Mouse (Mus musculus) lung, embryonic 16.5 days (tissue): Measurements from ENCODE around the gene Krtdap. TPM values are rescaled to one million over a fixed set of nuclear protein-coding genes. Genes with fewer than 3 reads are reported as not detected.
"Not testable (repeated sequence)": the region's sequence is repeated elsewhere in the genome, so short reads cannot be mapped to it uniquely, and the experiment has no call there.

ENCODE experiments used
- ATAC-seq: fragments of 200-750 bp; cut with Nextera tagmentation; 2 replicates; pipeline ENCODE4 v1.8.0; 2017; ENCODE audit warnings: low read depth, mild to moderate bottlenecking, moderate library complexity
- H3K27ac ChIP-seq: fragments of 300-500 bp; sonication (generic); 2 replicates; pipeline ENCODE4 v1.5.1; 2014; ENCODE audit warnings: mild to moderate bottlenecking, control low read depth, low read length
- H3K27me3 ChIP-seq: fragments of 300-500 bp; sonication (generic); 2 replicates; pipeline ENCODE4 v1.6.1; 2014; ENCODE audit warnings: low read depth, low read length, mixed read lengths; ENCODE audit not compliant: control insufficient read depth, insufficient read depth
- H3K36me3 ChIP-seq: fragments of 300-500 bp; sonication (generic); 2 replicates; pipeline ENCODE4 v1.6.1; 2014; ENCODE audit warnings: low read length; ENCODE audit not compliant: control insufficient read depth, insufficient read depth
- H3K4me1 ChIP-seq: fragments of 300-500 bp; sonication (generic); replicated peaks from 2 replicates; pipeline ENCODE4 v1.6.1; 2014; ENCODE audit warnings: low read length, mixed read lengths; ENCODE audit not compliant: control insufficient read depth, insufficient read depth
- H3K4me2 ChIP-seq: fragments of 300-500 bp; sonication (generic); 2 replicates; pipeline ENCODE4 v1.6.1; 2014; ENCODE audit warnings: low read depth, low read length, control low read depth
- H3K4me3 ChIP-seq: fragments of 300-500 bp; sonication (generic); 2 replicates; pipeline ENCODE4 v1.5.1; 2014; ENCODE audit warnings: mild to moderate bottlenecking, low read length, control low read depth
- H3K9ac ChIP-seq: fragments of 300-500 bp; sonication (generic); 2 replicates; pipeline ENCODE4 v1.6.1; 2014; ENCODE audit warnings: low read length, control low read depth
- H3K9me3 ChIP-seq: fragments of 300-500 bp; sonication (generic); 2 replicates; pipeline ENCODE4 v1.6.1; 2016; ENCODE audit warnings: low read length; ENCODE audit not compliant: control insufficient read depth
- WGBS: fragments of 180-500 bp; shearing (Covaris S2); extraction: QIAGEN DNeasy Blood & Tissue Kit; methylation state at CpG from one replicate; pipeline ENCODE4 v1.1.7; 2014; 5-methylcytosine and 5-hydroxymethylcytosine counted together
- polyA plus RNA-seq: library from polyadenylated mRNA; unstranded; fragments of >200 nt; fragmentation: Nextera tagmentation; extraction: Ambion mirVana; gene quantifications from 2 replicates; pipeline ENCODE4 v1.2.1, GENCODE M21; 2015

The Krtdap gene
- polyA plus RNA-seq, 1 experiment from 2014 or later = 3.7 TPM

- WGBS = 83% methylated on average over 18 of the region's 18 CpGs
- 0 out of 2 replicates have a peak, but pooled peaks cover 2% of the 10 kb centered on the region for H3K4me1 ChIP-seq
Measured at GRCm38 (mm10) chr7:30823675-30824074, 36.0 kb downstream of the Krtdap start, which contains the start of gene Ffar2. Gene Ffar2, minus strand, starts transcription at chr7:30823775.

GRCm38 (mm10) chr7:30824306-30824705 is 36.6 kb downstream of the Krtdap start:
- no peaks in the 10 kb centered on the region for H3K27me3 ChIP-seq
- 0 out of 2 replicates have a peak, but pooled peaks cover 2% of the 10 kb centered on the region for H3K4me1 ChIP-seq
- ATAC-seq = no peak
- H3K36me3 ChIP-seq = no peaks in the 10 kb centered on the region
- H3K9ac ChIP-seq = no peak overlapping the region
- 85% methylated on average over 3 of the region's 3 CpGs for WGBS
- H3K4me2 ChIP-seq = no peak overlapping the region
- H3K4me3 ChIP-seq = no peak overlapping the region
- no peaks in the 10 kb centered on the region for H3K9me3 ChIP-seq
- H3K27ac ChIP-seq = no peak overlapping the region

More at GRCm38 (mm10) chr7:30823675-30824074, 36.0 kb downstream of the Krtdap start, which contains the start of gene Ffar2:
- Histone ChIP-seq H3K4me2 (no peak within 1 kb of the TSS), H3K9ac (no peak within 1 kb of the TSS), H3K27ac (no peak within 1 kb of the TSS), H3K9me3 (no peaks in the 10 kb centered on the region), H3K27me3 (no peaks in the 10 kb centered on the region), H3K4me3 (no peak within 1 kb of the TSS), H3K36me3 (no peaks in the 10 kb centered on the region)
- ATAC-seq = no peak

- no peaks in the 10 kb centered on the region for H3K4me1 ChIP-seq
Measured at GRCm38 (mm10) chr7:30826660-30827059, 39.0 kb downstream of the Krtdap start.

GRCm38 (mm10) chr7:30828871-30829270 is 41.2 kb downstream of the Krtdap start:
- H3K36me3 ChIP-seq, H3K27ac ChIP-seq, H3K9ac ChIP-seq, H3K4me3 ChIP-seq, H3K4me1 ChIP-seq, ATAC-seq, H3K4me2 ChIP-seq, H3K27me3 ChIP-seq, H3K9me3 ChIP-seq: not testable (repeated sequence)

More at GRCm38 (mm10) chr7:30826660-30827059, 39.0 kb downstream of the Krtdap start:
- Histone ChIP-seq H3K36me3 (no peaks in the 10 kb centered on the region), H3K27me3 (no peaks in the 10 kb centered on the region), H3K9ac (no peak overlapping the region), H3K9me3 (no peaks in the 10 kb centered on the region), H3K4me3 (no peak overlapping the region), H3K27ac (no peak overlapping the region), H3K4me2 (no peak overlapping the region)
- ATAC-seq = no peak
- 88% methylated on average over 10 of the region's 10 CpGs for WGBS

GRCm38 (mm10) chr7:30829428-30829827 is 41.7 kb downstream of the Krtdap start:
- H3K4me2 ChIP-seq = no peak overlapping the region
- 57% methylated on average over 3 of the region's 3 CpGs for WGBS
- H3K4me1 ChIP-seq = no peaks in the 10 kb centered on the region
- no peak for ATAC-seq
- no peak overlapping the region for H3K9ac ChIP-seq
- H3K9me3 ChIP-seq = no peaks in the 10 kb centered on the region
- no peak overlapping the region for H3K4me3 ChIP-seq
- no peaks in the 10 kb centered on the region for H3K27me3 ChIP-seq
- H3K36me3 ChIP-seq = no peaks in the 10 kb centered on the region
- no peak overlapping the region for H3K27ac ChIP-seq

- WGBS = 65% methylated on average over 14 of the region's 17 CpGs
- H3K27ac ChIP-seq = no peak overlapping the region
- H3K9ac ChIP-seq = no peak overlapping the region
- H3K4me3 ChIP-seq = no peak overlapping the region
- H3K4me2 ChIP-seq = no peak overlapping the region
- no peaks in the 10 kb centered on the region for H3K27me3 ChIP-seq
- no peaks in the 10 kb centered on the region for H3K9me3 ChIP-seq
- no peaks in the 10 kb centered on the region for H3K36me3 ChIP-seq
- H3K4me1 ChIP-seq = no peaks in the 10 kb centered on the region
- no peak for ATAC-seq
Measured at GRCm38 (mm10) chr7:30832261-30832660, 44.6 kb downstream of the Krtdap start.

- not testable (repeated sequence) for H3K4me1 ChIP-seq, H3K9me3 ChIP-seq, H3K27ac ChIP-seq, H3K4me2 ChIP-seq, ATAC-seq, H3K4me3 ChIP-seq, H3K36me3 ChIP-seq, H3K27me3 ChIP-seq, H3K9ac ChIP-seq
- WGBS = 36% methylated on average over 7 of the region's 11 CpGs
Measured at GRCm38 (mm10) chr7:30832684-30833083, 45.0 kb downstream of the Krtdap start.

- H3K27me3 ChIP-seq = no peaks in the 10 kb centered on the region
- no peak overlapping the region for H3K4me3 ChIP-seq
- no peaks in the 10 kb centered on the region for H3K9me3 ChIP-seq
- no peaks in the 10 kb centered on the region for H3K4me1 ChIP-seq
- no peak for ATAC-seq
- H3K36me3 ChIP-seq = no peaks in the 10 kb centered on the region
- H3K27ac ChIP-seq = no peak overlapping the region
- no peak overlapping the region for H3K4me2 ChIP-seq
- no peak overlapping the region for H3K9ac ChIP-seq
Measured at GRCm38 (mm10) chr7:30837277-30837676, 49.6 kb downstream of the Krtdap start.

- no peak overlapping the region for H3K4me2 ChIP-seq
- H3K4me1 ChIP-seq = no peaks in the 10 kb centered on the region
- no peaks in the 10 kb centered on the region for H3K9me3 ChIP-seq
- no peak overlapping the region for H3K27ac ChIP-seq
- ATAC-seq = no peak
- 46% methylated on average over 3 of the region's 3 CpGs for WGBS
- H3K36me3 ChIP-seq = no peaks in the 10 kb centered on the region
- H3K27me3 ChIP-seq = no peaks in the 10 kb centered on the region
- no peak overlapping the region for H3K9ac ChIP-seq
- no peak overlapping the region for H3K4me3 ChIP-seq
Measured at GRCm38 (mm10) chr7:30840306-30840705, 52.6 kb downstream of the Krtdap start.
